Mouse (Mus musculus) right cerebral cortex, adult 2 months (tissue): ENCODE measurements at regions not wholly inside any gene's neighbourhood (a gene's known extent, or its start where the extent isn't known, plus 50 kb on each side); places are given as distances from the start of the nearest gene placed in this dataset.

Source experiments
- DNase-seq, 2 experiments: peaks; one replicate each; pipeline ENCODE4 v3.0.0; 2021 to 2022; ENCODE audit warnings: low spot score in 2 of 2

DNA sequence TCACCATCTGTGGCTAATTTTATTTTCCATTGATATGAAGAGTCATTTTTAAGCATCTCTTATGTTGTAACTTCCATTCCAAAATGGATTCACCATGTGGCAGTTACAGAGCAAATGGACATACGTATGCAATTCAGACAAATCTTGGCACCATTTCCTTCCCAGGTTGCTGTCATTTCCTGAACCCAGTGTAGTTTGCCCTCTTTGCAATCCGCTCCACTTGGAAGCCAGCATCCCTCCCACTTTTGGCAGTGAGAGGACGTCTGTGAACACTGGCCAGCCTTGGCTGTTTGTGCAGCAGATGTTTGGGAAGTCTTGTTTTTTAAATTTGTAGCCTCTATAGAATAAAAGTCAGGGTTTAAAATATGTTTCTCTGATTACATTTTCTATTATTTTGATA lies 510.6 kb upstream of the Cdh7 start:
- no peak for DNase-seq

GRCm38 (mm10) chr1:109481387-109481786 lies 500.8 kb upstream of the Cdh7 start:
- no peak for DNase-seq

GRCm38 (mm10) chr1:109495936-109496335 lies 486.3 kb upstream of the Cdh7 start:
- no peak for DNase-seq

GRCm38 (mm10) chr1:109512632-109513259 lies 469.5 kb upstream of the Cdh7 start:
- peak; percentile 8 to 13 for DNase-seq

DNA sequence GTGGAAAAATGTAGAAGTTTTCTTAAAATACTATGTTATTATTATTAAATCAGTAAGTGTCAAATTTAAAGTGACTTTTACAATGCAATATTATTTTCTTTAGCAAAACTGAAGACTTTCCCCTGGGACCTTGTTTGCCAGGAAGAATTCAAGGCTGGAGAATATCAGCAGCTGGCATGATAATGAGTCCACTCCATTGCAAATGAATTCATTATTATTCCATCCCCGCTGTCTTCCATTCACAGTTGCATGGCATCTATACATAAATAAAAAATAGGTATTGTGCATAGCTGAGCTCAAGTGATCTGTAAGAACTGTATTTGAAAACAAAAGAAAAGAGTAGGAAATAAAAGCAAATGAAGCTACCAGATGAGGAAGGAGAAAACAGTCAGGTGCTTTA lies 467.9 kb upstream of the Cdh7 start:
- DNase-seq, result no peak
